Mouse (Mus musculus): ENCODE measurements around the gene Hoxc4.

Hoxc4 gene

GRCm38 (mm10) chr15:102990461-102991397 is 28.0 kb upstream of the Hoxc4 start, which contains the start of gene Hoxc8:
Gene Hoxc8, plus strand, starts transcription at chr15:102990607.
- DNase-seq (ENCODE audit: low read depth) = no peak

DNA sequence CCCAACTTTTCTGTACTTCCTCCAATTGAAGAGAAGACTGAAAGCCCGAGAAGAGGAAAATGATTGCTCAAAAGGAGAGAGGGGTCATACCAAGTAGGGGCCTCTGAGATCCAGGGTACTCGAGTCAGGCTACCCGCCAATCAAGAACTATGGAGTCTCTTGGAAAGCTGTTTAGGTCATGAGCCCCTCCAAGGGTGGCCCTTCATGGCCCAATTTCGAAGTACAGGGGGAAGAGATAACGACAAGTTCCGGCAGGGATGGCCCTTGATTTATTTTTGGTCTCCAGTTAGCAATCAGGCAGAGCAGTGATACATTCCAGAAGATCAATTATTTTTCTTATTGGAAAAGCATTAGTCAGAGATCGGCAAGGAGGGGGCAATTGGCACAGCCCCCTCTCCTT is 27.0 kb upstream of the Hoxc4 start:
- DNase-seq (ENCODE audit: low read depth) = no peak

DNA sequence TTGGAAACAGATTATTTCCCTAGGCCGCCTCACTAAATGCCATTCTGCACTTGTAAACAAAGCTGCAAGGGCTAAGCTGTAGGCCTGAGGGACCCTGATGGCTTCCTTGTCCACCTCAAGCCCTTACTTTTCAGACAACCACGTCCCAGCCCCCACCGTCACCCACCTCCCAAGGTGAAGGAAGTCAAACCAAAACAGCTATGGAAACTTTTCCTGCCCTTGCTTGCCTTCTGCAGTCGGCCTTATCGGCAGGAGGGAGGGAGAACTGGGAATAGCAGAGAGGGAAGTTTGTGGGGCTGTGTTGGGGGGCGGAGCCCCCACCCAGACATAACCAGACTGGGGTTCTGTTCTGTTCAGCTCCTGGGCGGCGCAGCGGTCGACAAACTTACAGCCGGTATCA is 26.5 kb upstream of the Hoxc4 start:
- DNase-seq (ENCODE audit: low read depth) = no peak

DNA sequence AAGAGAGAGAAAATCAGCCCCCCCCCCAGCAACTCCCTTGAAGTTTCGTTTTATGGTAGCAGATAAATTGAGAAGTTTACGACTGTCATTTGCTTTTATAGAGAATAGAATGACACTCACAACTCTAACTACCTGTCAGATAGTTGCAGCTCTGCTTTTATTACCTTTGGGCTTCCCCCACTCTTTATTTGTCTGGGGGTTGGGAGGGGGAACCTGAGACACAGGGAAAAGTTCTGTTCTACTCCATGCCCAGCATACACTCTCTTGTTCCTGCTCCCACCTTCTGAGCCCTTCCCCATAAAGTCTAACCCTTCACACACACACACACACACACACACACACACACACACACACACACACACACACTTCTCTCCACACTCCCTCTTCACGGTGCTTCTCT is 25.9 kb upstream of the Hoxc4 start:
- no peak for DNase-seq (ENCODE audit: low read depth)

- no peak for DNase-seq (ENCODE audit: low read depth)
Measured at GRCm38 (mm10) chr15:102996548-102996947, 22.2 kb upstream of the Hoxc4 start.

- DNase-seq (ENCODE audit: low read depth) = no peak
Measured at GRCm38 (mm10) chr15:102997431-102997830, 21.3 kb upstream of the Hoxc4 start.

DNA sequence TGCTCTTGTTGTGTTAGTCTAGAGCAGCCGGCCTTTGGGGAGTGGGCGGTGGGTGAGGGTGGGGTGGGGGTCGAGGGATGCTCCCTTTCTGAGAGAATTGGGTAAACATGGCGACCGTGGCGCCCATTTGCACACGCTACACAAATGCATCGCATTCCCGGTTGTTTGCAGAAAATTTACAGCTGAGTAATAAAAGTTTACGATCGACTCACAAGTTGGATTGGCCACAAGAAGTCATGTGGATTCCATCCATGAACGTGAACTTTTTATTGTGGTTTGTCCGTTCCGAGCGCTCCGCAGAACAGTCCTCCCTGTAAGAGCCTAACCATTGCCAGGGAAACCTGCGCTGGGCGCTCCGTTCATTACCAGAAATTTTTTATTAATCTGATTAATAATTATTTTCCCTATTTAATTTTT is 20.8 kb upstream of the Hoxc4 start, which contains the start of gene Hoxc6:
Gene Hoxc6, plus strand, starts transcription at position 319 of the 417 bp plus-strand sequence.
- no peak for DNase-seq (ENCODE audit: low read depth)

- DNase-seq (ENCODE audit: low read depth) = peak; percentile 84
Measured at GRCm38 (mm10) chr15:102998608-102999182, 20.0 kb upstream of the Hoxc4 start.

DNA sequence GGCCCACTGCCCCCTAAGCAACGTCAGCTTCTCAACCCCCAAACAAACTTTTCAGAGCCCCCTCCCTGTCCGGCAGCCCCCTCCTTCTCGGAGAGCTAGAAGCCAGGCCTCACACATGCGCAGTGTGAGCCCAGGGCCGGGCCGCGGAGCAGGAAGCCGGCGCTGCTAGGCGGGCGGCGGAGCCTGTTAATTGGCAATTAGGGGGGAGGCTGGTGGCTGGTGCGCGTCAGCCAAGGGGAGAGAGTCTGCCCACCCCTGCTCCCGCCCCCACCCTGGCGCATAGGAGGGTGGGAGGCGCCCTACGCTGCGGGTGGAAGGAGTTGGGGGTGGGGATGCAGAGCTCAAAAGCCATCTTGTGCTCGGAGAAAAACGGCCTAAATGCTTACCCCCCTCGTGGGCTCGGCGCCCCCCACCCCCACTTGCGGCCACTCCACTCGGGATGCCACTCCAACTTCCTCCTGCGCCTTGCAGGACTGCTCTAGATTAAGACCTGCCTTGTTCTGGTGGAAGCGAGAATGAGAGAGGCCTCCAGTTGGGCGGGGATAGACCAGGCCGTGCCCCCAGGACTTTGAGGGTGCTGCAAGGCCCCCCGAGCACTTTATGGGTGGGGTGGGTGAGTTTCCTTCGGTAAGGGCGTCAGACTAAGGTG is 19.4 kb upstream of the Hoxc4 start:
- DNase-seq (ENCODE audit: low read depth) = peak; percentile 97

DNA sequence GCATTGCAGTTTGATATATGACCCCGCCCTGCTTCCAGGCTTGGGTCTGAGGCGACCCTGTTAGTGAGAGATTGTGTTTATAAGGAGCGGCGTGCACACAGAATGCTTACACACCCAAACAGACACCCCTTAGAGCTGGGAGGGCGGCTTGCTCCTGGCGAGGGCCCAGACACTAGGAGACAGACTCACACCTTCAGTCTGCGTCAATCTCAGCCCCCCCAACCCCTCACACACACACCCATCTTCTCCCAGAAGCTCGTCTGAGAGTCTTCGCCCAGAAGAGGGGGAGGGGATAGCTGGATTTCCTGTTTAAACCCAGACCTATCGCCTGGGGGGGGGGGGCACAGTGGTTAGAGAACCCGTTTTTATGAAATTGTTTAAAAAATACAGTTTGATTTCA is 18.8 kb upstream of the Hoxc4 start:
- peak; percentile 43 for DNase-seq (ENCODE audit: low read depth)

DNA sequence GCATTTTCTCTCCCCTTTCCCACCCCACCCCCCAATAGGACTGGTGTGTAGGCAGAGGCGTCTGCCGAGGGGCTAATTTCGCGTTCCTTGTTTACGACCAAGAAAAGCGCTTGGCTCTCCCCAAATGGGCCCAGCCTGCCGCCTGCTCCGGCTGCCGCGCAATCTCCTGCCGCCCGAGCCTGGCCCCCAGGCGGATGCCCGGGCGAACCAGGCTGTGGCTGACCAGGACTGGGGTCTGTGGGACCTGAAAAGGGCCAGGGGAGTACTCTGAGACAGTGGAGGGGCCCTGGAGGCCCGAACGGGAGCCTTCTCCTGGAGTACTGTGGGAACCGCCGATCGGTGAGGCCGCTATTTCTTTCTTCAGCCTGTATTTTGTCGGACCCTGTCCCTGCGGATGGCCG is 18.2 kb upstream of the Hoxc4 start:
- no peak for DNase-seq (ENCODE audit: low read depth)

- DNase-seq (ENCODE audit: low read depth) = no peak
Measured at GRCm38 (mm10) chr15:103001370-103001769, 17.4 kb upstream of the Hoxc4 start.

DNA sequence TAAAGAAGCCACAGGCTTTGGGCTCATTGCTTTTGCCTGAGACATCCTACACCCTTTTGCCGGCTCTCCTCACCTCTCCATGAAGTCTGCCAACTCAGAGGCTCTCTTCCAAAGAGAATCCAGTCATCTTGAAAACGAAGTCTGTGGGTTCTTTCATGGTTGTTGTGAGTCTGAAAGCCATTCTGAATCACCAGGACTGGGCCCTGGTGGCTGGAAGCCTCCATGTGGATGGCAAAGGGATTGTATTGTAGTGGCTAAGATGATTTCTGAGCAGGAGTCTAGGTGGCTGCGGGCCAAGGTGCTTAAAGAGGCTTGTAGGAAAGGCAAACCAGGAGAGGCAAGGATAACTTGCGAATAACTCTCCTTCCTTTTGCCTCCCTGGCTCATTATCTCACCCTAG is 16.6 kb upstream of the Hoxc4 start:
- no peak for DNase-seq (ENCODE audit: low read depth)

GRCm38 (mm10) chr15:103002821-103003448 is 15.8 kb upstream of the Hoxc4 start:
- DNase-seq (ENCODE audit: low read depth) = no peak

DNA sequence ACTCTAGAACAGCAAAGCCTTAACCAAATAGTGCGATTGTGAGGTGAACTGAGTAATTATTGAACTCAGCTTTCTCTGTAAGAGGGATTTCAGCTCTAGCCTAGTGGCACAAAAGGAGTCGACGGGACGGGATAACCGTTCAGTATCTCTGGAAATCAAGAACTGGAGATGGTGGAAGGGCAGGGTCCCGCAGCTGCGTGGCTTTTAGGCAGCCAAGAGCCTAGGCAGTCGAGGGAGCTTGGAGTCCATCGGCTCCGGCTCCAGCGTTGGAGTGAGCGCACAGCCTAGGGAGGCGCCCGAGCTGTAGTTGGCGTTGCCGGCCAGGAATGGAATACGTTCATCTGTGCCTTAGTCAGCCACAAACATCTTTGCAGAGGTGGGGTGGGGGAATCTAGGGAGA is 13.4 kb upstream of the Hoxc4 start:
- DNase-seq (ENCODE audit: low read depth) = no peak

- DNase-seq (ENCODE audit: low read depth) = no peak
Measured at GRCm38 (mm10) chr15:103005797-103006196, 12.9 kb upstream of the Hoxc4 start.

GRCm38 (mm10) chr15:103006326-103006725 is 12.4 kb upstream of the Hoxc4 start:
- DNase-seq (ENCODE audit: low read depth) = no peak

DNA sequence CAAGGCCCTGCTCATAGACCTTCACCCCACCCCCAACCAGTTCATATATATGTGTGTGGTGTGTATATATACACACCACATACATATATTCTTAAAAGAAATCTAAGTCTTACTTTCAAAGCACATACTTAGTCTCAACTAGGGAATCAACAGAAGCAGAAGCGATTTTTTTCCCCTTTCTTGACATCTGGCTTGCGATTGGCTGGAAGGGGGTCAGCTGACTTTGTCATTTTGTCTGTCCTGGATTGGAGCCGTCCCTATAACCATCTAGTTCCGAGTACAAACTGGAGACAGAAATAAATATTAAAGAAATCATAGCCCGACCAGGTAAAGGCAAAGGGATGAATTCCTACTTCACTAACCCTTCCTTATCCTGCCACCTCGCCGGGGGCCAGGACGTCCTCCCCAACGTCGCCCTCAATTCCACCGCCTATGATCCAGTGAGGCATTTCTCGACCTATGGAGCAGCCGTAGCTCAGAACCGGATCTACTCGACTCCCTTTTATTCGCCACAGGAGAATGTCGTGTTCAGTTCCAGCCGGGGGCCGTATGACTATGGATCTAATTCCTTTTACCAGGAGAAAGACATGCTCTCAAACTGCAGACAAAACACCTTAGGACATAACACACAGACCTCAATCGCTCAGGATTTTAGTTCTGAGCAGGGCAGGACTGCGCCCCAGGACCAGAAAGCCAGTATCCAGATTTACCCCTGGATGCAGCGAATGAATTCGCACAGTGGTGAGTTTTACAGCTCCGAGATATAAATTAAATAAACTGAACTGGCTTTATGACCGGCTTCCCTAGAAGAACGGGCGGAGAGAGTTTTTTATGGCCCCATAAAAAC is 9.2 kb upstream of the Hoxc4 start:
- DNase-seq (ENCODE audit: low read depth) = no peak

DNA sequence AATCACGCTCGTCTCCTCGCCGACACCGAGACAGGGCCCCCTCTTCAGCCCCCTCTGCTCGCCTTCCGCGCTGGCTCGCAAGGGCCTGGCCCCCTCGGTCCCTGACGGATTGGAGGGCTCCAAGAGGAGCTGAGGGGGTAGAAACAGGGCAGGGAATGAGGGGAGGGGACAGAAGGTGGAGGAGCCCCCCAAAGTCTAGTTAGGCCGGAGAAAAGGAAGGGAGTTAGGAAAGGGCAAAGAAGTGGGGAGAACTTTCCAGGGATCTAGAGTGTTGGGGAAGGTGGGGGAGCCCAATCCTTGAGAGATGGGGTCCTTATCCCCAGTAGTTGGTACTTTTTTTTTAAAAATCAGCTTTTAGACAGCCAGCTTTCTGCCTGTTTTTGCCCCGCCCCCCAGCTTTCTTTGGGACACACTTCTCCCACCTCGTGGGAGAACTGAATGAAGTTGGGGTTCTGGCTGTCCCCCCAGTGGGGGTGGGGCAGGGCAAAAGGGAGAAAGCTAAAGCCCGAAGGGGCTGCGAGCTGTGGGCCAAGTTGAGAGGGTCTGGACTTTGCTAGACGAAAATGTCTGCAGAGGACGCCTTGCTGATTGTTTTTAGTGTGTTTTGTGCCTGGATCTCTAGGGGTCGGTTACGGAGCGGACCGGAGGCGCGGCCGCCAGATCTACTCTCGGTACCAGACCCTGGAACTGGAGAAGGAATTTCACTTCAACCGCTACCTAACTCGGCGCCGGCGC is 8.5 kb upstream of the Hoxc4 start:
- no peak for DNase-seq (ENCODE audit: low read depth)

GRCm38 (mm10) chr15:103010847-103011555 is 7.7 kb upstream of the Hoxc4 start:
- no peak for DNase-seq (ENCODE audit: low read depth)
